Mouse (Mus musculus) kidney, adult 2 months (tissue): ENCODE measurements around the gene Olfr688. TPM values are rescaled to one million over a fixed set of nuclear protein-coding genes. Genes with fewer than 3 reads are reported as not detected.

Experiments
- DNase-seq: peaks from one replicate; pipeline ENCODE4 v3.0.0; 2021
- H3K27ac ChIP-seq: fragments of 200-500 bp; 2 replicates; pipeline ENCODE4 v1.5.1; 2012; ENCODE audit warnings: low read depth, low read length, control low read depth, inconsistent platforms; ENCODE audit not compliant: insufficient read depth
- H3K27me3 ChIP-seq: fragments of 200-500 bp; replicated peaks from 2 replicates; pipeline ENCODE4 v1.6.1; 2012; ENCODE audit warnings: mild to moderate bottlenecking, moderate library complexity, low read length, inconsistent platforms; ENCODE audit not compliant: control insufficient read depth, insufficient read depth
- H3K36me3 ChIP-seq: fragments of 200-500 bp; 2 replicates; pipeline ENCODE4 v1.6.1; 2012; ENCODE audit warnings: mild to moderate bottlenecking, moderate library complexity, low read length, inconsistent platforms; ENCODE audit not compliant: control insufficient read depth, insufficient read depth
- H3K4me1 ChIP-seq: fragments of 200-500 bp; 2 replicates; pipeline ENCODE4 v1.6.1; 2011; ENCODE audit warnings: low read length; ENCODE audit not compliant: control insufficient read depth, insufficient read depth
- H3K4me3 ChIP-seq: fragments of 200-500 bp; 2 replicates; pipeline ENCODE4 v1.5.1; 2011; ENCODE audit warnings: mild to moderate bottlenecking, low read depth, low read length, control low read depth; ENCODE audit not compliant: insufficient read depth
- CTCF ChIP-seq: fragments of 200-500 bp; conservative IDR thresholded peaks from 2 replicates; pipeline ENCODE4 v1.5.1; 2011; ENCODE audit warnings: low read depth, mild to moderate bottlenecking, control low read depth, low read length, moderate library complexity, mixed read lengths; ENCODE audit not compliant: insufficient read depth, insufficient read length
- POLR2A ChIP-seq: fragments of 200-500 bp; IDR thresholded peaks from one replicate; pipeline ENCODE4 v1.6.1; 2011; ENCODE audit warnings: low read depth, low read length, control low read depth
- WGBS: fragments of 180-500 bp; shearing (Covaris S2); methylation state at CpG from one replicate; pipeline ENCODE4 v1.1.7; 2018; 5-methylcytosine and 5-hydroxymethylcytosine counted together
- polyA plus RNA-seq: library from polyadenylated mRNA; depleted of rRNA; stranded (reverse); fragments of >200 nt; gene quantifications from 2 replicates; pipeline ENCODE4 v1.2.3, GENCODE M21; 2012; rRNA removed

The Olfr688 gene
- polyA plus RNA-seq, 1 experiment: not detected

DNA sequence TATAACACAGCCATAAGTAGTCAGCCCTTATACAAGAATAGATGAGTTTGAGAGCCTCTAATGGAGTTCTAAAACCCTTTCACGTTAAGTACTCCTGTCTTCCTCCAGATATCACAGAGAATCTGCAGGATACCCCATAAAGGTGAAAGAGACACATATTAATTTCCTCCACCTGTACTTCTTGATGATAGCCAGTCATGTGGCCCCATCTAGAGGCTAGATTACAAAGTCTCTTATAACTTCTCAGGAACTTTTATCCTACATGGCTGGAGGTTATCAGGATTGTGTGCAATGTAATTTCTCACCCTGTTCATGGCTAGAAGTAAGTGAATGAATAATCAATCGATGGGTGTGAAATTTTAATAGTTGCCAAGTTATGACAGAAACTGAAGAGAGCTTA, 37.4 kb downstream of the Olfr688 start:
- Histone ChIP-seq H3K4me3 (no peak overlapping the region), H3K27me3 (no peaks in the 10 kb centered on the region), H3K4me1 (no peaks in the 10 kb centered on the region), H3K36me3 (no peaks in the 10 kb centered on the region), H3K27ac (no peak overlapping the region)
- DNase-seq: peak; percentile 3
- TF ChIP-seq POLR2A (no peak), CTCF (no peak)
- 79% methylated on average over 2 of the region's 2 CpGs for WGBS

DNA sequence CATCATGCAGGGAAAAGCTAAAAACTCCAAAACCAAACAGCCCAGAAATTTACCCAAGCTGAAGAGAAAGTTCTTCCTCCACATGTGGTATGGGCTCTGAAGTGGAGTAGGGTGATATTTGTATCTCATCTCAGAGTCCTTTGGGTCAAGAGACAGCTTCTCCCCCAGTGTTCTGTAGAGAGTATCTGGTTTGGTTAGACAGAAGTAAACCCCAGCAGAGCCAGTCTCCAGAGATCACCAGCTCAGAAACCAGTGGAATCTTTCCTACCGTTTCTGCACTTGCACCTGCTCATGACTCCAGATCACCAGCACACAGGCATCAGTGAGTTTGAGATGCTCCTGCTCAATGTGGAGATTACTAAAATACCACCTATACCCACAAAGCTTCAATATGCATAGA, 46.1 kb downstream of the Olfr688 start, which contains the start of gene Olfr690:
Gene Olfr690 (minus strand): TSS at position 101 of the 400 bp plus-strand sequence.
- Histone ChIP-seq H3K36me3 (no peaks in the 10 kb centered on the region), H3K4me3 (no peak within 1 kb of the TSS), H3K27ac (no peak within 1 kb of the TSS), H3K4me1 (no peaks in the 10 kb centered on the region), H3K27me3 (no peaks in the 10 kb centered on the region)
- DNase-seq: no peak
- no peak for TF ChIP-seq POLR2A
- WGBS: 73% methylated on average over 1 of the region's 1 CpGs

Other genes starting within 250 kb of the Olfr688 start
- not detected in 2 replicates for gene Olfr677, start 236.7 kb upstream of the Olfr688 start, polyA plus RNA-seq
- gene Olfr678, start 223.6 kb upstream of the Olfr688 start, polyA plus RNA-seq: not detected in 2 replicates
- gene Olfr679, start 206.9 kb upstream of the Olfr688 start, polyA plus RNA-seq: not detected in 2 replicates
- not detected in 2 replicates for gene Olfr680-ps1, start 195.3 kb upstream of the Olfr688 start, polyA plus RNA-seq
- not detected in 2 replicates for gene Olfr681, start 171.3 kb upstream of the Olfr688 start, polyA plus RNA-seq
- gene Olfr683, start 141.1 kb upstream of the Olfr688 start, polyA plus RNA-seq: not detected in 2 replicates
- not detected in 2 replicates for gene Olfr684, start 124.4 kb upstream of the Olfr688 start, polyA plus RNA-seq
- not detected in 2 replicates for gene Olfr685, start 102.1 kb upstream of the Olfr688 start, polyA plus RNA-seq
- gene Olfr686, start 80.6 kb upstream of the Olfr688 start, polyA plus RNA-seq: not detected in 2 replicates
- not detected in 2 replicates for gene Olfr689, start 23.1 kb downstream of the Olfr688 start, polyA plus RNA-seq
- 0.16 TPM in 1 of 2 replicates, not detected in the other for gene Olfr690, start 46.0 kb downstream of the Olfr688 start, polyA plus RNA-seq
- not detected in 2 replicates for gene Olfr691, start 54.2 kb downstream of the Olfr688 start, polyA plus RNA-seq
- not detected in 2 replicates for gene Olfr692, start 80.1 kb downstream of the Olfr688 start, polyA plus RNA-seq
- gene Gm5901, start 86.9 kb downstream of the Olfr688 start, polyA plus RNA-seq: not detected in 2 replicates
- 39.6 and 50.2 TPM in 2 replicates for gene Fam160a2, start 112.0 kb downstream of the Olfr688 start, polyA plus RNA-seq
- gene Cnga4, start 116.5 kb downstream of the Olfr688 start, polyA plus RNA-seq: 0.16 and 0.18 TPM in 2 replicates
- gene Cckbr, start 137.6 kb downstream of the Olfr688 start, polyA plus RNA-seq: 0.14 and 0.22 TPM in 2 replicates
- gene Cavin3, start 194.2 kb downstream of the Olfr688 start, polyA plus RNA-seq: 21.4 and 27.9 TPM in 2 replicates